Mouse (Mus musculus): Measurements from ENCODE around the gene Abcc9.
"Not testable (repeated sequence)": the region's sequence is repeated elsewhere in the genome, so short reads cannot be mapped to it uniquely, and the experiment has no call there.

Abcc9 gene

GRCm38 (mm10) chr6:142703441-142703930 is 1.4 kb upstream of the Abcc9 start:
- DNase-seq (ENCODE audit: low read depth): no peak

DNA sequence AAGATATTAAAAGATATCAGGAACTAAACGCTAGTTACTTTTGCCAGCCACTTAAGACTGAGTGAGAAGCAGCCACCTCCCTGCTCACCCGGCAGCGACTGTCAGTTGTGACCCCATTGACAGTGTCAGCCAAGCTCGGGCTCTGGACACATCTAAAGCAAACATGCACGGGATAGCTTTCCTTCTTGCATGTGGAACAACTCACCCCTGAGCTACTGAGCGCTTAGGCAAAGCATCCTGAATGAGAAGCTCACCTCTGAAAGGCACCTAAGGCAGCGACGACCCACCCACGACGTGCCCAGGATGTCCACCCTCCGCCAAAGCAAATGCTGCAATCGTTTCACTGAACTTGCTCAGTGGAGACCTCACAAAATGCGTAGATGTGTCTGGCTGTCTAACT is 954 bp downstream of the Abcc9 start:
- DNase-seq (ENCODE audit: low read depth): no peak

DNA sequence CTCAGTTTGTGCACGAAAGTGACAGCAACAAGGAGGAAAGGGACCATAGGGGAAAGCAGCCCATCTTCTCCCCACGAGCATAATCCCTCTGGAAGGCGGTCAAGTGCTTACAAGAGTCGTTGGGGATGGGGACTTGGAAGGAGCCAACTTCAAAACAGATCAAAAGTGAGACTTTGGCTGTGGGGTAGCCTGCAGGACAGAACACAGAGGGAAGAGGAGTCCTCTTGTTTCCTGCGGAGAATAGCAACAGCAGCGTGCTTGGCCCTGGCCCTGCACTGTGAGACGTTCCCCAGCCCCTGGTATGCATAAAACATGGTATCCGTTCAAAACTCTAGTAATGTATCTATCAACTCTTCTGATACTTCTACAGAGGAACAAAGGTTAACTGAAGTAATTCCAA is 1.4 kb downstream of the Abcc9 start:
- DNase-seq (ENCODE audit: low read depth): no peak

DNA sequence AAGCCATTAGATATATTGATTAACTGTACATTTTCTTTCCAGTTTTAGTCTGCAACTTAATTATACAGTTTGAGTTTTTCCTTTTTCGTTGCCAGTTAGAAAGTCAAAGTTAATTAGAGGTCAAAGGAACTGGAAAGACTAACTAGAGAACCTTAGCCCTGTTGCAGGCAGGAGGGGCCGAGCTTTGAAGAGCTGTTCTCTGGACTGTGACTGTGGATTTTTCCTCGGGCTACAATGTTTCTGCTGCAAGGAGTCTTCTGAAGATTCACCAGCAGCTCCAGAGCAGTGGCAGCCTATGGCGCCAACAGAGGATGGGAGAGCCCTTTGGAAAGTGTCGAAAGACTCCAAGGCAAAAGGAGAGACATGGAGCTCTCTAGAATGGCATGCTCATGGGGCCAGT is 10.0 kb downstream of the Abcc9 start:
- DNase-seq (ENCODE audit: low read depth): no peak

DNA sequence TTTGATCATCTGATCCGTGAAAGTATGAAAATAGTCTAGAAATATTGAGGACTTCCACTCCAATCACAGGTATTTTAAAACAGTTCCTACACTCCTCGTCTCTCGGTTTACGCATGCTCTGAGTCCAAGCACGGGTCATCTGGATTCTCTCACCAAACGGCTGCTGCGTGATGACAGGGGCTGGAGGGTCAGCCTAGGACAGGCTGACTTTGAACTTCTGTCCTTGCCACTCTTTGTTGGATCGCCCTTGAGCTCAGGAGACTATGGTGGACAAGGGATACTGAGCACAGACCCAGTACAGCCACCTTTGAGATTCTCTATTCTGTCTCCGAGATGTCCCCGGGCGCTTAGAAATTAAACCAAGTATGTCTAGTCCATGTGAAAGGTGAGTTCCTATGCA is 12.4 kb downstream of the Abcc9 start:
- no peak for DNase-seq (ENCODE audit: low read depth)

- no peak for DNase-seq (ENCODE audit: low read depth)
Observed at GRCm38 (mm10) chr6:142682985-142683691, 19.0 kb downstream of the Abcc9 start.

GRCm38 (mm10) chr6:142670021-142670420 is 32.1 kb downstream of the Abcc9 start:
- no peak for DNase-seq (ENCODE audit: low read depth)

DNA sequence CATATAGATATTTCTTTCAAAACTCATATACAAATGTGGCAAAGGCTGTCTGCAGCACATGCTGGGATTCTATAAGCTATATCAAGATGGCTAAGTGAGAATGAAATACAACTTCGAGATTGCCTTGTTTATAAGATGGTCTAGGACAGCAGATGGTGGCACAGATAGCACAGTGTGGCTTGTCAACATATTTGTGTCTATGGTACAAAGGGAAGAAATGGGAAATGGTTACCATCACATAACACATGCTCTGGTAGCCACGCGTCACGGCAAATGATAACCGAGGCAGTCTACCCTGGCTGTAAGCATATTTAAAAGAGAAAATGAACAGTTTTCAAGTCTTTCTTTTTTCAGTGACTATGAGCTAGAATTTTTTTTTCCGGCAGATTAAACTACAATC is 32.8 kb downstream of the Abcc9 start:
- no peak for DNase-seq (ENCODE audit: low read depth)

GRCm38 (mm10) chr6:142668831-142669230 is 33.3 kb downstream of the Abcc9 start:
- DNase-seq (ENCODE audit: low read depth): no peak

DNA sequence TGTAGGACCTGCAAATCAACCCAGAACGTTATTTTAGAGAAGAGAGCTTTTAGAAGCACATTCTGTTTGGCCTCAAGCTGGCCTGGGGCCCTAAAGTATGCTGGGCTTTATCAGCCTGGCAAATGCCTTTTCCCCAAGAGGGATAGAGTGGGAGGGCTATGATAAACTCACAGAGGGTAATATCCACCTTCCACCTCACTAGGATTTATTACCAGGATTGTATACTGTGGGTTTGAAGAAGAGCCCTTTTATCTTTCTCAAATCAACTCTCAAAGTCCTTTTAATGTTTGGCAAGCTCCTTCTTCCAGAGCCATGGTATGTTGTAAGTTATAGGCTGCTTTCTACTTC is 33.7 kb downstream of the Abcc9 start:
- DNase-seq (ENCODE audit: low read depth): no peak

DNA sequence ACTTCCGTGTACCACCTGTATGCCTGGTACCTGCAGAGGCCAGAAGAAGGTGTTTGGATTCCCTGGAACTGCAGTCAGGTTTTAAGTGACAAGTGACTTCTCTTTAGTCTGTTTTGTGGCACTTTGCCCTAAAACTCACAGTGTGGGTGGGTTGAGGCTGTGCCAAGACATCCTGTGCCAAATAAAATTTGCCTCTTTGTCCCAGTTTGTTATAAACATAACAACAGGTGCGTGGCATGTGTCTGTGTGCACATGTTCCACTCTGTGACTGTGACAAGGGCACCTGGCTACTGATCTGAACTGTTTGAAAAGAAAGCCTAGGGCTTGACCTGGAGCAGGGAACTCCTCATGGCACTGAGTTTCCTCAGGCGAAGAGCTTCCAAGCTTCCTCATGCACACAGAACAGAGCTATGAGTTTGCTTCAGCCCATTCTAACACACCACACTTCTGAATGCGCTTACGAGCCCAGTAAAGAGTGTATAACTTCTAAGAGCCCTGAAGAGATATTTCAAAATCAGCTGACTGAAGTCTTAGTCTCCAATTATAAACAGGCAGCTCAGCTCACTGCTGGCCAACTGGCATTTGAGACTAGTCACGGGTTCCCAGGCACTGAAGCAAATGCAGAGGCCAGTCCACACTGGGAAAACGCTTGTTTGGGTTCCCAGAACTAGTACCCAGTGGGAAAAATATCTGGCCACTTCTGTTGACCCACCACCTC is 34.3 kb downstream of the Abcc9 start:
- no peak for DNase-seq (ENCODE audit: low read depth)

DNA sequence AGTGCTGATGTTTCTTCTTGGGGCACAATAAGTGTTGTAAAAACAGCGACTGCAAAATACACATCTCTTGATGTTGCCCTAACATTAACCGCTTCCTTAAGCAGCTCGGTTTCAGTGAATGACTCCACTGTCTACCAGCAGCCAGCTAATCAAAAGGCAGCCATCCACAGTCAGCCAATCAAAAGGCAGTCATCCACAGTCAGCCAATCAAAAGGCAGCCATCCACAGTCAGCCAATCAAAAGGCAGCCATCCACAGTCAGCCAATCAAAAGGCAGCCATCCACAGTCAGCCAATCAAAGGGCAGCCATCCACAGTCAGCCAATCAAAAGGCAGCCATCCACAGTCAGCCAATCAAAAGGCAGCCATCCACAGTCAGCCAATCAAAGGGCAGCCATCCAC is 40.1 kb downstream of the Abcc9 start:
- DNase-seq (ENCODE audit: low read depth): not testable (repeated sequence)

DNA sequence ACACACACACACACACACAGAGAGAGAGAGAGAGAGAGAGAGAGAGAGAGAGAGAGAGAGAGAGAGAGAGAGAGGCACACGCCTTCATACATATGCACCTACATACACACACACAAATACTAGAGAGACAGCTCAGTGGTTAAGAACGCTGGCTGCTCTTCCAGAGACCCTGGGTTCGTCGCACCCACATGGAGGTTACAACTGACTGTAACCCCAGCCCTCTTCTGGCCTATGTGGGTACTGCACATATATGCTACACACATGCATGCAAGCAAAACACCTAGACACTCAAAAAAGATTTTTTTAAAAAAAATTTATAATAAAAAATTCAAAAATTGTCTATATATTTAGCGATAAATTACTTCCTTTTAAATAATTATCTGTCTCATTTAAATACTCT is 43.1 kb downstream of the Abcc9 start:
- peak; percentile 10 for DNase-seq (ENCODE audit: low read depth)

- DNase-seq (ENCODE audit: low read depth): no peak
Observed at GRCm38 (mm10) chr6:142654561-142654960, 47.6 kb downstream of the Abcc9 start.

DNA sequence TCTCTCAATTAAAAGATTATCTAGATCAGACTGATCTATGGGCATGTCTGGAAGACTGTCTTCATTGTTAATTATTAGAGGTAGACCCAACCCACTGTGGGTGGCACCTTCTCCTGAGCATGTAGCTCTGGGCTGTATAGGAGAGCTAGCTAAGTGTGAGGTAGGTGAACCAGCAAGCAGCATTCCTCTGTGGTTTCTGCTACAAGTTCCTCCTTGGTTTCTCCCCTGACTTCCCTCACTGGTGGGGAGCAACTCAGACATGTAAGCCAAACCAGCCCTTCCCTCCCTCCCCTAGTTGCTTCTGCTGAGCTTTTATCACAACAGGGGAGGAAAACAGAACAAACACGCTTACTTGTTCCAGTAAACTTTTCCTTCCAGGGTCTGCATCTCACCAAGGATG is 49.9 kb downstream of the Abcc9 start:
- DNase-seq (ENCODE audit: low read depth): no peak

- DNase-seq (ENCODE audit: low read depth): no peak
Observed at GRCm38 (mm10) chr6:142649331-142649730, 52.8 kb downstream of the Abcc9 start.

DNA sequence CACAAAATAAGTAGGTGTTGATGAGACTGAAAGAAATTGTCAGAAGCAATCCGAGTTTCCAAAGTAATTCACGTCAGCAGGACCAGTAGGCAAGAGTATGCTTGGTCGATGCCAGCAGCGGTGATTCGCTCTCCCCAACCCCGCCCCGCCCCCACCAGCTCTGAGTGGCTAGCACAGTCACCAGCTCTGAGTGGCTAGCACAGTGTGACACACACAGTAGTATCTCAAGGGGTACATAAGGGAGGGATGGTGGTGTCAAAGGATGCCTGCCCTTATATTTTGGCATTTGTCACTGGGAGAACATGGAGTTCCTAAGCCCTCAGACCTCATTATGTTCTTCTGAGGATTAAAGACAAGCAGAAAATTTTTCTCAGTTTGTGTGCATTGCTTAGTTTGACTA is 56.6 kb downstream of the Abcc9 start:
- no peak for DNase-seq (ENCODE audit: low read depth)

DNA sequence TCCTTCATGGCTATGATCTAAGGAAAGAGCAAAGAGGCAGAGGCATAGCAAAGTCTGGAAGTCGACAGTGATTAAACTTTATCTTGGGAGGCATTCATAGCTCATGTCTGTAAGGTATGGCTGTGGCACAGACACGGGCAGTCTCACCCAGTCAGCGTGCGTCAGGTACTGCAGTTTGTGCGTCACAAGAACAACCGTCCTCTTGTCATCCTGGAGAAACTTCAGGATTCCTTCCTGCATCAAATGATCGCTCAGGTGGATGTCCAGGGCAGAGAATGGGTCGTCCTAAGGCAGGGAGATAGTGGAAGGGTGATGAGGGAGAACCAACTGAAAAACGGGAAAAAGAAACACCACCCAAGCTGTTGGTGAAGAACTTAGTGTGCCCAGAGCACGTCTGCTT is 62.8 kb downstream of the Abcc9 start:
- DNase-seq (ENCODE audit: low read depth): no peak

- no peak for DNase-seq (ENCODE audit: low read depth)
Observed at GRCm38 (mm10) chr6:142635654-142636053, 66.5 kb downstream of the Abcc9 start.

DNA sequence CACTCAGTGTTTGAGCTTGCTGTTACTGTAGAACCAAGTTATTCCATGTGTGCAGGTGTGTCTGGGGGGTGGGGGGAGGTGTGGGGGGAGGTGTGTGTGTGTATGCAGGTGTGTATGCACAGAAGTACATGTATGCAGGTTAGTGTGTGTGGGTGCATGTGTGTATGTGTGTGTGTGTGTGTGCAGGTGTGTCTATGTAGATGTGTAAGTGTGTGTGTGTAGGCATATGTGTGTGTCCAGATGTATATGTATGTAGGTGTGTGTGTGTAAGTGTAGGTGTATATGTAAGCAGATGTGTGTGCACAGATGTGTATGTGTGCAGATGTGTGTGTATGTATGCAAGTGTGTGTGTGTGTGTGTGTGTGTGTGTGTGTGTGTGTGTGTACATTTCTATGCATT is 66.9 kb downstream of the Abcc9 start:
- DNase-seq (ENCODE audit: low read depth): no peak

GRCm38 (mm10) chr6:142634530-142635184 is 67.5 kb downstream of the Abcc9 start:
- no peak for DNase-seq (ENCODE audit: low read depth)

DNA sequence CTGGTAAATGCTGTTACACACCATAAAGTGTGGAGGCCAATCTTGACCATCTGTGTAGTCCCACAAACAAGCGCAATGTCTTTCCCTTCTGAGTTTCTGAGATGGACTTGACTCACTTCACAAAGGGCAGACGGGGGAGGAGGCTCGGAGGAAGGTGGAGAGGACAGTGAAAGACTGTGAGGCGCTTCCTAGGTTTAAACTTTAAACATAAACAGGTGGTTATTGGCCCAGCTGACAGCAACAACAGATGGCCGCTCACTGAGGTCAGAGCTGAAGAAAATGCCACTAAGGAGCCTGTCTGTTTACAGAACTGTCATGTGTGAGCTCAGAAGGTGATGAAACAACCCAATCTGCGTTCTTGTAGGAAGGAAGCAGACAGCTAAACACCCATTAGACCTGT is 78.8 kb downstream of the Abcc9 start:
- no peak for DNase-seq (ENCODE audit: low read depth)

- no peak for DNase-seq (ENCODE audit: low read depth)
Observed at GRCm38 (mm10) chr6:142616659-142617058, 85.5 kb downstream of the Abcc9 start.
